Mouse (Mus musculus) megakaryocyte progenitor cell, adult 5-6 weeks (primary cell): ENCODE measurements around the gene Plxnd1. TPM values are rescaled to one million over a fixed set of nuclear protein-coding genes. Genes with fewer than 3 reads are reported as not detected.

Experiments
- ATAC-seq: replicated peaks from 2 replicates; pipeline ENCODE4 v1.8.0; 2016; ENCODE audit warnings: mild to moderate bottlenecking, moderate TSS enrichment, inconsistent platforms; ENCODE audit not compliant: poor library complexity
- total RNA-seq, 2 experiments: library from RNA; stranded (forward) in 1 of 2; stranded (reverse) in 1 of 2; fragments of 157-497, 149-512 nt in 1 of 2; fragments of 200-1000 nt in 1 of 2; gene quantifications; 2 replicates each; pipeline versions ENCODE4 v1.2.3 to v1.2.4; 2015 to 2017

Plxnd1 gene
- total RNA-seq, 2 experiments from 2014 or later = 43.9 to 51.5 TPM

GRCm38 (mm10) chr6:116000851-116001250 lies 6.0 kb upstream of the Plxnd1 start:
- no peak for ATAC-seq

DNA sequence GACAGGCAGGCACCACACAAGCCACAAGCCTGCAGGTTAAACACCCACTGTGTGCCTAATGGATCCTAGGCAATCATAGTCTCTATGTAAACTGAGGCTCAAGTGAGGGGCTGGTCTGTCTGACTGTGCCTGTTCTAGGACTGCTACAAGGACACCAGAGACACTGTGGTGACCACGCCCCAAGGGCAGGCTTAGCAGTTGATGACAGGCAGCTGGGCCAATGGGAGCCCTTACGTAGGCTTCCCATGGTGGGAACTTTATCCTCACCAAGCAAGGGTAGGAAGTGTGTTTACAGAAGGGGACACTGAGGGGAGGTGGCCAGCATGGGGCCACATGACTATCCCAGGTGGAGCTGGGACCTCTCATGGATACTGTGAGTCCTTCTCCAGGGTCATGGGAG lies 4.4 kb upstream of the Plxnd1 start:
- no peak for ATAC-seq

GRCm38 (mm10) chr6:115998758-115999157 lies 4.0 kb upstream of the Plxnd1 start:
- no peak for ATAC-seq

- ATAC-seq = no peak
Observed at GRCm38 (mm10) chr6:115997726-115998311, 3.0 kb upstream of the Plxnd1 start.

DNA sequence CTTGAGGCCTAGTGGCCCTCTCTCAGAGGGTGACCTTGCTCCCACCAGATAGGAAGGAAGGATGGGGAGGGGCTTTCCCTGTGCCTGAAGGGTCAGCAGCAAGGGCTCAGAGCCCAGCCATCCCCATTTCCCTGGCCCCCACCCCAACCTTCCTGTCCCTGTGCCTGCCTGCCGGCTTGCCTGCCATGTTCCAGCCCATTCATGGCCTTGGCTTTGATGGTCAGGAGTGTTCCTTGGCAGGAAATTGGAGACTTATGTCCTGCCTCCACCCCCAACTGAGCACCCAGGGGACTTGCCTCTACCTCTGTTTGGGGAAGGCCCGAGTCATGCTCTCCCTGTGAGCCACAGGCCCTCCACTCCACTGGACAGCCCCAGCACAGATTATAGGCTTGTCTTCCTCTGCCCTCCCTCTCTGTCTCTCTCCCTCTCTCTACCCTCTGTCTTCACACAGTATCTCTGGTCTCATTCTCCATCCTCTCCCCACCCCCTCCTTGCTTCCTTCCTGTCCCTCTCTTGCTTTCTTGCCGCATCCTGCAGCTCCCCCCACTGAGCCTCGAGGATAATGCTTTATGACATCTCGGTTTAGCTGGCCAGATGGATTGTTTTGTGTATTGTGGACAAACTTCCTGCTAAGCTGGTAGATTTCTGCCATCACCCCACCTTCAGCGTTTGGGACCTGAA lies 1.5 kb upstream of the Plxnd1 start:
- peak; percentile 32 for ATAC-seq

DNA sequence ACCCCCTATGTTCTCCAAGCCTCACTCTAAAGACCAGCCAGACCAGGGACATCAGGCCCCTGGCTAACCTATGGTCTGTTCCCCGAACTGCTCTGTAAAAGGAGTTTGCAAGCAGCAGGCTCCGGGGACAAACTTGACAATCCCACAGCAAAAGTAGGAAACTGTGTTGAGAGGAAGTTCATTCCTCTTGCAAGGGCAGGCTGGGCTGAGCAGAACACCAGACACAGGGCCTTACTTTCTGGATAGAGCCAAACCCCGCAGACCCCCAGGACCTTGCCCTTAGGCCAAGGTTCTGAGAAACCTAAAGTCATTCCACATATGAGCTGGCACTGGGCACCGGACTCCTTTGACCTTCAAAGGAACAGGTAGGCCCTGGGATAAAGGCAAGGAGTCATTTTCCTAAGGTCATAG lies 731 bp upstream of the Plxnd1 start:
- no peak for ATAC-seq

DNA sequence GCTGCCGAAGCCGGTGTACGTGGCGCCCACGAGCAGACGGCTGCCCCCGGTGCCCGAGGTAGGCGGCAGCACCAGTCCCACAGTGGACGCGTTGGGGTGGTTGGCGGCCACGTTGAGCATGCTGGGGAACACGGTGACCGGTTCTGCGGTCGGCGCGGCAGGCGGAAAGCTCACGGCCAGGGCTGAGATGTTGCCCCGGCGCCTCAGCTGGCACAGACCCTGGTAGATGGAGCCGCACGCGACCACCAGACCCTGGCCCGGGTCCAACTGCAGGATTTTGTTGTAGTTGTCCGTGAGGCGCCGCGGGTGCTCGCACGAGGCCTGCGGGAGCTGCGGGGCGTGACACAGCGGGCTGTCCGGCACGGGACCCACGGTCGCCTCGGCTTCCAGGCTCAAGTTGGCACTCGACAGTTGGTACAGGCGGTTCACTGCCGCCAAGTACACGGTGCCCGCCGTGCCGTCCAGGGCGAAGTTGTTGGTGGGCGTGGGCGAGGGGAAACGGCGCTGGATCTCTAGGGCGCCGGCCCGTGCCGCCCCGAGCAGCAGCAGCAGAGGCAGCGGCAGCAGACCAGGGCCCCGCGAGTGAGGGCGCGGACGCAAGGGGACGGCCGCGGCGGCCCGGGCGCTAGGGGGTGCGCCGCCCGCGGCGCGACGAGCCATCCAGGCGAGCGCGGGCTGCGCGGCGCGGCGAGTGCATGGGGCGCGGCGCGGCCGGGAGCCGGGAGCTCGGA lies 494 bp downstream of the Plxnd1 start:
- peak; percentile 3; the same call in 1 of the 2 replicates for ATAC-seq

DNA sequence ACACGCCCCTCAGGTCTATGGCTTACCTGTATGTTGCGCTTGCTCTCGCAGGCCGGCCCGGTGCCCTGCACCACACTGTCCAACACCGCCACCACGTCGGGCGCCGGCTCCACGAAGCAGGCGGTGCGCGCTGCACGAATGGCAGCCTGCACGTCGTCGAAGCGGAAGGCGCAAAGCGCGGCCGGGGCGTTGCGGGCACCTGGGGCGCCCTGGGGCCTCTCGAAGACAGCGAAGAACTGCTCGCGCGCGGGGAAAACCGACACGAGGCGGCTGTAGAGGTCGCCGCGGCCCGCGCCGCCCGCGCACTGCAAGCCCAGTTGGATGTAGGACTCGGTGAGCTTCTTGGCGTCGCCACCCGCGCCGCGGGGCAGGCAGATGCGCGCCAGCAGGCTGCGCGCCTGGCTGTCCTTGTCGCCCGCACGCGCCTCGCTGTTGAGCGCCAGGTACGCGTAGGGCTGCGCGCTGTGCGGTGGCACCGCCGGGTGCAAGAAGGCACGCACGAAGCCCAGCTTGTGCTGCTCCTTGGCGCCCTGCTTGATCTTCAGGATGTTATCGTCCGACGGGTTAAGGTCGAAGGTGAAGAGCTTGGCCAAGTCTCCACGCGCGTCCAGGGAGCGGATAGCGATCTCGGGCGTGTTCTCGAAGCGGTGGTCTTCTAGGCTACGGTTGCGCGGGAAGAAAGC lies 1.2 kb downstream of the Plxnd1 start:
- no peak for ATAC-seq

DNA sequence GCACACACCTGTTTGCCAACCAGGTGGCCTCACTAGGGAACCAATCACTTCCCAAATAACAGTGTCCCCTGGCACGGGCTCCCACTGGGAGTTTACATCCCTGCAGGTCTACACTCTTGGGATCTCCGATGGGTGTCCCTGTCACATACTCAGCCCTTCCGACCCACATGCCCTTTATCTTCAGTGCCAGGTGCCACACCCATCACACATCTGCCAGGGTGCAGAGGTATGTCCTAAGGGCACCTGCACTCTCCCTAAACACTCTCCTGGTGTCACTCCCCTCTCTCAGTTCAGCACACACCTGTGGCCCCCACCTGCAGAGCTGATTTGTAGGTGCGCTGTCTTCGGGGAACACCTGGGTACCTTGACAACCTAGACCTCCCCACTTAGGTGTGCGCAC lies 1.8 kb downstream of the Plxnd1 start:
- no peak for ATAC-seq

GRCm38 (mm10) chr6:115991881-115992620 lies 2.8 kb downstream of the Plxnd1 start:
- ATAC-seq = no peak

GRCm38 (mm10) chr6:115991108-115991880 lies 3.5 kb downstream of the Plxnd1 start:
- ATAC-seq = no peak

GRCm38 (mm10) chr6:115990479-115990878 lies 4.3 kb downstream of the Plxnd1 start:
- no peak for ATAC-seq

- no peak for ATAC-seq
Observed at GRCm38 (mm10) chr6:115990056-115990455, 4.7 kb downstream of the Plxnd1 start.

DNA sequence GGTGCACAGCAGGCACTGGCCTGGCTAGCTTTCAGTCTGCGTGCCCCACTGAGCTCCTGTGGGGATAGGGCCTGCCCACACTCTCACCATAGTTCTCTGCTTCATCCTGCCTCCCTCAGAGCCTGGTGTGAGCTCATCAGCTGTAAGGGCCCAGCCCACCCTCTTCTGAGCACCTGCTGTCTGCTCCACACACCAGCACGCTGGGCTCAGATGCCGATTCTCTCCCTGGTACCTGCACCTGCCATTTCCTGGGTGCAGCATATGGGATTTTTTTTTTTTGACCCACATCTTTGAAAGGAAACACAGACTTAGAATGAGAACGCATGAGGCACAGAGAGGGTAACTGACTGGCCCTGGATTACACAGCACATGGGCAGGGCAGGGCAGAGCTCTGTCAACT lies 5.2 kb downstream of the Plxnd1 start:
- ATAC-seq = no peak

- ATAC-seq = no peak
Observed at GRCm38 (mm10) chr6:115989032-115989431, 5.8 kb downstream of the Plxnd1 start.

- ATAC-seq = peak; percentile 22
Observed at GRCm38 (mm10) chr6:115987096-115987747, 7.6 kb downstream of the Plxnd1 start.

DNA sequence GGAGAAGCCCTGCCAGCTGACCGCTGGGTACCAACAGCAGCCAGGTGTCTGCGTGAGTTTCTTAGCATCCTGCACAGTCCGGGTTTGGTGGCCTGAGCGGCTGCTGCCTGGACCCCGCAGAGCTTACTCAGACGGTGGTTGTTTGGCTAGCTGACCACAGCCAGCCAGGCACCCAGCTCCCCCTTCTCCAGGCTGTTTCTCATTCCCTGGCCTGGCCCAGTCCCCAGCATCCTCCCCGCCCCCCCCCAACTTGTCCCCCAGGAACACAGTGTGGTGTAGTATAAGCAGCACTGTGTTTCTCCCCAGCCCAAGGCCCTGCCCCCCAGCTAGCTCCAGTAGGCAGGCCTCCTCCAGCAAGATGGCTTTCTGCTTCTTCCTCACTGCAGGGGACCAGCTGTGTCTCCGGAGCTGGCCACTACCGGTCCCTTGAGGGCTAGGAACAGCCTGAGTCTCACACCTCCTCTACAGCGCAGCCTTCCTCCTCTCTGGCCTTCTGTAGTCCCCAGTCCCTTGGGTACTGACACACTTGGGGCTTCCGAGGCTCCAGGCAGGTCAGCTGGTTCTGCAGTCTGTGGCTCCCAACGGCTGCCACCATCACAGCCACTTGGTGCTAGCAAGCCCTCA lies 8.2 kb downstream of the Plxnd1 start:
- ATAC-seq = no peak

DNA sequence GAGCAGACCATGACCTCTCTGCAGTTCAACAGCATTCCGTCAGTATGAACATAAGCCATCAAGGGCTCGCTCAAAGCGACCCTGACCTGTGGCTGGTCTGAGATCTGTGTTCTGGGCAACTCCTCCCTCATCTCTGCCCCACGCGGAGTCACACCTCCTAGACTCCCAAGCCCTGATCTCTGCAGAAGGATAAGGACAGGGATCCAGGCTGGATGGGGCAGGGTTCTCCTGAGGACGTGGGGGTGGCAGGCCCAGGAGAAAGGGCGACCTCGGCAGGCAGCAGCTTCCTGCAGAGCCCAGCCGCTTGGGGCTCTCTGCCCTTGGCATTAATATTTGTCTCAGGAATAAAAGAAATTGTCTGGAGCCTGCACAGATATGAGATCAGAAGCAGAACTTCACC lies 9.2 kb downstream of the Plxnd1 start:
- ATAC-seq = no peak

GRCm38 (mm10) chr6:115984580-115984979 lies 10.2 kb downstream of the Plxnd1 start:
- ATAC-seq = no peak
